Mouse (Mus musculus): Measurements from ENCODE around the gene Prm1. TPM values are rescaled to one million over a fixed set of nuclear protein-coding genes. Genes with fewer than 3 reads are reported as not detected.
A peak's percentile ranks its signal among the peaks of the same experiment; 100 is the strongest.
"Not testable (repeated sequence)": the region's sequence is repeated elsewhere in the genome, so short reads cannot be mapped to it uniquely, and the experiment has no call there.

Gene Prm1
- total RNA-seq (2021) = not detected

DNA sequence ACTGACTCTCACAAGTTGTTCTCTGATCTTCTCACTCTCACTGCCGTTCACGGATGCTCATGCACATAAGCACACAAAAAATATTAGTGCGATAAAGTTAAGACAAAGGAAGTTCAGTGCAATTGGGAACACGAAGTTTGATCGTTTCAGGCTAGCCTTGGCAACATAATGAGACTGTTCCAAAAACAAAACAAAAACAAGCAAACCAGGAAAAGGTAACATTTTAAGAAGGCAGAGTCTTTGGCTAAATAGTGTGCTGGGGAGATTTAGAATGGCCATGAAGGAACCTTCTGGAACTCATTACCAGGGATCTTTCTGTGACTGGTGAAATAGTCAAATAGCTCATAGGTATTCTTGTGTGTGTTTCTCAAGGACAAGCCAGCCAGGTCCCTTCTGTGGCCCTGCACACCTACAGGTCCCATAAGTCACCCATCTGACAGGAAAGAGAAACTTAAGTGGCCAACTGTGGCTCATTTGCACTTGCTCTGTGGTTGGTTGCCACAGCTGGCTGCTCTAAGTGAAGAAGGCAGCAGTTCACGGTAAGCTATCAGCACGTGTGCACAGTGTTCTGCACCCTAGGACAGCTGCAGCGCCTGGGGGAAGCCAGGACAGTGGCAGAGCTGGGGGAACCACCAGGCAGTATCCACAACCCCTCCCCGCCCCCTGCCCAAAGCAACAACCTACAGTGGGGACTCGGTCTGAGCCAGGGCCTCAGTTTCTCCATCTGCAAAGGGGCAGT lies at the start of gene Prm1:
Gene Prm1, minus strand, starts transcription at position 51 of the 739 bp plus-strand sequence.
- DNase-seq = no peak

- not testable (repeated sequence) for DNase-seq
Observed at GRCm38 (mm10) chr16:10852216-10852615, 46.6 kb upstream of the Prm1 start.

DNA sequence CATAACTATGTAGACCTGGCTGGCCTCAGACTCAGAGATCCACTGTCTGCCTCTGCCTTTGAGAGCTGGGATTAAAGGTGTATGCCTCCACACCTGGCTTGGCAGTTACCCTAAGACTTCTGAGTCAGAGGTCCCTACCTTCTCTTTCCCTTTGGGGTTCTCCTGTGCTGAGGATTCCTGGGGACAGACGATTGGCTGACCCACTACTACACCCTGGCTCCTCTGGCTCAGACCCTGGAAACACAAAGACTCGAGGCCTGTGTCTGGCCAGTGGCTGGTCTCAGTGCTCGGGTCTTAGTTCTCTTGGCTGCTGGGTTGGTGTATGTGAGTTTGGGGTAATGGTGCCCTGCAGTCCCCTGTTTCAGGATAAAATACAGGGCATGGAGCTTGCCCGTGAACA lies 45.3 kb upstream of the Prm1 start:
- DNase-seq = no peak

DNA sequence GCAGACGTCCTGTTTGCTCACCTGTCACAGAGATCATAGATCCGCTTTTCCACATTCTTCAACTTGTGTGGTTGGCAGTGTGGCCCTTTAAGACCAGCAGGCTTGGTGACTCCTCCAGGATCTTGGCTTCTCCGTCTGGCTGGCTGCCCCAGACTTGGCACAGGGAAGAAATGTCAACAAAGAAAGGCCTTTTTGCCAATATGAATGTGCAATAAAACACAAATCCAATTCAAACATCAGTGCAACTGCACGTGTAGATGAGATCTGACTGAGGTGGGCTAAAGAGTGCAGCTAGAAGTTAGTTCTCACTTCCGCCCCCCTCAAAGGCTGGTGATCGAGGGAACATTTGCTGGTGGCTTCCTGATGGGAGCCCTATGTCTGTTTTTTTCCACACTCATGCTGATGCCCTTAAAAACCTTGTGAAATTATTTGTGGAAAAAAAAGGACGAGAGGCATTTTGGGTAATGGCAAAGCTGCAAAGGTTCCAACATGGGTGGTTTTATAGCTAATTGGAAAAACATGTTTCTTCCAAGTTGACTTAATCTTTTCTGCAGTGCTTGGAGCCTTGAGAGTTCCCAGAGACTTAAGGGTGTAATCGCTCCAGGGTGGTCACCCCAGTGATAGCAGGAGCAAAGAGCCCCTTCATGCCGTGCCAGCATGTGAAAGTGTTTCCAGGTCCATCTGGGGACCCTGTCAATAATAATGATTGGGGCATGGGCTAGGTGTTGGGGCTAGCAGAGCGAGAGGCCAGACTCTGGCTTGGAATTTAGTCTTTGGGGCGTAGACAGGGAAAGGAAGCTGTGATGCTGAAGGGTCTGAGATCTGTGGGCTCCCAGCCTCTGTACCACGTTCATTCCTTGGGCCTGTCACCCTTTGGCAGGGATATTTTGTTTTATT lies 44.6 kb upstream of the Prm1 start:
- peak; percentile 62 for DNase-seq

DNA sequence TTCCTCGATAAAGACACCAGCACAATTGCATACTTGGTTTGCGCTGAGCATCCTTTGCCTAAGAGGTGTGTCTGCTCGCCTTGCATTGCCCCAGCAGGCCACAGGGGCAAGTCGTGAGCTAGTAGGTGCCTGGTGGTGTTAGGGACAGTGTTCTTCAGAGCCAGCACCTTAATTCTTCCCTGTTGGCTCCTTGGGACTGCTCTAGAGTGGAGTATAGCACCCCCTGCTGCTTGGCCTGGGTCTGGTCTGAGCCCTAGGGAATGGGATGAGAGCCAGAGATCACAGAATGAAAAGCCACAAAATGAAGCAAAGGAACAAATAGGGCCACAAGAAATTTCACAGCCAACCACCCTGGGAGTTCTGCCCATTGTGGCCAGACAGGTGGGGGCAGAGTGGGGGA lies 40.9 kb upstream of the Prm1 start:
- DNase-seq = peak; percentile 82

GRCm38 (mm10) chr16:10845952-10846351 lies 40.3 kb upstream of the Prm1 start:
- DNase-seq = no peak

- DNase-seq = no peak
Observed at GRCm38 (mm10) chr16:10844319-10844670, 38.7 kb upstream of the Prm1 start.

- DNase-seq = peak; percentile 53
Observed at GRCm38 (mm10) chr16:10843486-10844318, 38.1 kb upstream of the Prm1 start.

- DNase-seq = no peak
Observed at GRCm38 (mm10) chr16:10842282-10842855, 36.7 kb upstream of the Prm1 start.

DNA sequence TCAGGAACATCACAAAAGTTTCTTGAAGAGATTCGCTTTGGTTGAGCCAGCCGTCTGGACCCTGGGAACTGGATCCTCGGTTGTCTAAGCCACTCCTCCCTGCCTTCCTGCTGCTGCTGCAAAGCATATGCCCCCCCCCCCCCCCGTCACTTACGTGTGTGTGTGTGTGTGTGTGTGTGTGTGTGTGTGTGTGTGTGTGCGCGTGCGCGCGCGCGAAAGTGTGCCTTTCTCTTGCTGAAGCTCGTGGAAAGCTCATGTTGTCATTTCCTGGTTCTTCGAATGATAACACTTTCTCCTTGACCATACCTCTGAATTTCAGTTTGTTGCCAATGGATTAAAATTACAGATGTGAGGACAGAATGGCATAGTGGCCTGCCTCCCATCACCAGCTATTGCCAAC lies 34.4 kb upstream of the Prm1 start:
- no peak for DNase-seq

GRCm38 (mm10) chr16:10838487-10839245 lies 33.0 kb upstream of the Prm1 start:
- peak; percentile 36 for DNase-seq

- no peak for DNase-seq
Observed at GRCm38 (mm10) chr16:10837903-10838302, 32.3 kb upstream of the Prm1 start.

GRCm38 (mm10) chr16:10837250-10837649 lies 31.6 kb upstream of the Prm1 start:
- no peak for DNase-seq

DNA sequence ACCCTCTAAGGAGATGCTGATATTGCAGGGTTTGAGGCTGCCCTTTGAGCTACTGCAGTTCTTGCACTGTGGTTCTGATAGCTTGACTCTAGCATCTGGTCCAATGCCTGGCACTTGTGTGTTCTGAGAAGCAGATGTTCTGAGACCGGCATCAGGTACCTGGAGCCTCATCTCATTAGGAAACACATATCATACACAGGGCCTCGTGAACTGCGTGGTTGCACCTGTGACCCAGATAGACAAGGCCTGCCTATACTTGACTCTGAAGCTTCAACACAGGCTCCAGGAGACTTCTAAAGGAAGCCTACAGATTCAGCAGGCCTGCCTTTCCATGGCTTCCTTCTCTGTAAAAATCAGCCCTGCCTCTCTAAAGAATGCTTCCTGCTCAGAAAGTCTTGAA lies 30.7 kb upstream of the Prm1 start:
- no peak for DNase-seq

- peak; percentile 90 for DNase-seq
Observed at GRCm38 (mm10) chr16:10834911-10835587, 29.4 kb upstream of the Prm1 start, which contains the start of gene Rmi2. TSS of gene Rmi2 (plus strand) at chr16:10835059.

DNA sequence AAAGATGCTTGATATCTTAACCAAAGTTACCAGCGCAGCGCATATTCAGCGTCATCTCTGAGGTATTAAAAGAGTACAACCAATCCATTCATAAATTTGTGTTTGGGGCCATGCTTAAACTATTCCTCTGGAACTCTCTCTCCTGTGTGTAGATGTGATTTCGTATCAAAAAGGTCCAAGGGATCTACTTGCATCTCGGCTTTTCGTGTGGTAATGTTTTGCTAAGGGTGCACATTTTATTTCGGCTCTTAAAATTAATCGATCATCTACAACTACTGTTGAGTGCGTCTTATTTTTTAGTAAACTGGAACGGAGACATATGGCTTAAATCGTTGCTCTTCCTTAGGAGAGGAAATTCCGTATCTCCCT lies 28.9 kb upstream of the Prm1 start:
- no peak for DNase-seq

DNA sequence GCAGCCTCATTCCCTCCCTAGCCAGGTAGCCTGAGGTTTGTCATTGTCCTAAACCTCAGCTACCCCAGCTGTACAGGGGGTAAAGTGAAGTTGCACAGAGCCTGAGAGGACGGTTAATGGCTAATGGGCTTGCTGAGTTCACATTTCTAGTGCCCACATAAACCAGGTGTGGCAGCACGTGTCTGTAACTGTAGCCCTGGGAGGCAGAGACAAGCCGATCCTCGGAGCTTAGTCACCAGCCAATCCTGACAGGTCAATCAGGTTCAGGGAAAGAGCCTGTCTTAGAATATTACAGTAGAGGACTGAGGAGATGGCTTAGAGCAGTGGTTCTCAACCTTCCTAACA lies 22.8 kb upstream of the Prm1 start:
- no peak for DNase-seq

DNA sequence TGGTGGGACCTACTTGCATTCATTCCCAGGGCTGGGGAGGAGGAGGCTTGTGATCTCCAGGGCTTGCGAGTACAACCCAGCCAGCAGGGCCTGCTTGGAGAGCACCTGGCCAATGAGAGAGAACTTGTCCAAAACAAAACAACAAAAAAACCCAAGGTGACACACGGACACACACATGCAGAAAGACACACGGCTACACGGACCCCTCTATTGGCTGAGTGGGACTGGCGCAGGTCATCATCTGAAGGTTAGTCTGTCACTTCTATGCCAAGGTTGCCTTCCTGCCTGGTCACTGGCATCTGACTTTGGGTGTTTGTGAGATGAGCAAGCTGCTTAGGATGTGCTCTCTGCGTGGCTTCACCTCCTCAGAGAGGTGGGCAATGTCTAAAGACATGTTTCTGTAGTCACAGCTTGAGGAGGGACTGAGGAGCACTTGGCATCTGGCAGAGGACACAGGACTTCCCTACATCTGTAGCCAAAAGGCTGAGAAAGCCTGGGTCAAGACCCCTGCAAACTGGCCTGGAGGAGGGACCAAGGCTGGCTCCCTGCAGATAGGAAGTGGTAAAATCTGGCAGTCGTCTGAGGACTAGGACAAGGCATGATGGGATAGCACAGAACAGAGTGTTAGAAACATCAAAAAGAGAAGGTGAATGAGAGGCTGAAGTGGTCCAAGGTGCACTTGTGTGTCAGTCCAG lies 22.3 kb upstream of the Prm1 start:
- DNase-seq = no peak

GRCm38 (mm10) chr16:10827269-10827668 lies 21.6 kb upstream of the Prm1 start:
- no peak for DNase-seq

GRCm38 (mm10) chr16:10825840-10826239 lies 20.2 kb upstream of the Prm1 start:
- DNase-seq = no peak

DNA sequence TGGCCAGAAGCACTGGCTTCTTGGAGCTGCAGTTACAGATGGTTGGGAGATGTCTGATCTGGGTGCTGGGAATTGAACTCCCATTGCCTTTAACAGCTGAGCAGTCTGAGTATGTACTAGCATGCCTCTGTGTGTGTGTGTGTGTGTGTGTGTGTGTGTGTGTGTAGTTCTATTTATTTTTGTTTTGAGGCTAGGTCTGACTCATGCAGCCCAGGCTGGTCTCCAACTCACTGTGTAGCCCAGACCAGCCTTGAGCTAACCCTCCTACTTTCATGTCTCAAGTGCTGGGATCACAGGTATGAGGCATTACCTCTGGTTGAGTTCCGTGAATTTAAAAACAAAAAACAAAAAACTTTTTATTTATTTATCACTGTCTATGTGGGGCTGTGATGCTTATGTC lies 18.9 kb upstream of the Prm1 start:
- no peak for DNase-seq
